Mouse (Mus musculus) embryonic facial prominence, embryonic 14.5 days (tissue): ENCODE data around the gene Atp6v0c. TPM values are rescaled to one million over a fixed set of nuclear protein-coding genes. Genes with fewer than 3 reads are reported as not detected.

Source experiments
- ATAC-seq: fragments of 200-750 bp; cut with Nextera tagmentation; 2 replicates; pipeline ENCODE4 v1.8.0; 2017; ENCODE audit warnings: low read depth, moderate number of reproducible peaks, moderate TSS enrichment
- DNase-seq: peaks from one replicate; pipeline ENCODE4 v3.0.0-alpha.2; 2015; ENCODE audit warnings: low spot score
- H3K27ac ChIP-seq: fragments of 300-500 bp; sonication (generic); replicated peaks from 2 replicates; pipeline ENCODE4 v1.5.1; 2014; ENCODE audit warnings: low read depth, mild to moderate bottlenecking, low read length, moderate library complexity
- H3K27me3 ChIP-seq: fragments of 300-500 bp; sonication (generic); replicated peaks from 2 replicates; pipeline ENCODE4 v1.6.1; 2014; ENCODE audit warnings: low read length; ENCODE audit not compliant: control insufficient read depth, insufficient read depth
- H3K36me3 ChIP-seq: fragments of 300-500 bp; sonication (generic); 2 replicates; pipeline ENCODE4 v1.6.1; 2014; ENCODE audit warnings: low read length, mixed read lengths; ENCODE audit not compliant: control insufficient read depth, insufficient read depth
- H3K4me1 ChIP-seq: fragments of 300-500 bp; sonication (generic); 2 replicates; pipeline ENCODE4 v1.6.1; 2014; ENCODE audit warnings: antibody characterized with exemption, low read length; ENCODE audit not compliant: control insufficient read depth, insufficient read depth
- H3K4me2 ChIP-seq: fragments of 300-500 bp; sonication (generic); 2 replicates; pipeline ENCODE4 v1.6.1; 2014; ENCODE audit warnings: low read depth, mild to moderate bottlenecking, low read length, moderate library complexity, mixed read lengths
- H3K4me3 ChIP-seq: fragments of 300-500 bp; sonication (generic); 2 replicates; pipeline ENCODE4 v1.5.1; 2014; ENCODE audit warnings: low read depth, mild to moderate bottlenecking, low read length
- H3K9ac ChIP-seq: fragments of 300-500 bp; sonication (generic); 2 replicates; pipeline ENCODE4 v1.6.1; 2014; ENCODE audit warnings: low read depth, mild to moderate bottlenecking, low read length, moderate library complexity, mixed read lengths
- H3K9me3 ChIP-seq: fragments of 300-500 bp; sonication (generic); 2 replicates; pipeline ENCODE4 v1.6.1; 2016; ENCODE audit warnings: low read length; ENCODE audit not compliant: control insufficient read depth
- WGBS: fragments of 180-500 bp; shearing (Covaris S2); extraction: QIAGEN DNeasy Blood & Tissue Kit; methylation state at CpG from one replicate; pipeline ENCODE4 v1.1.7; 2014; 5-methylcytosine and 5-hydroxymethylcytosine counted together
- polyA plus RNA-seq: library from polyadenylated mRNA; unstranded; fragments of >200 nt; fragmentation: Nextera tagmentation; extraction: Ambion mirVana; gene quantifications from 2 replicates; pipeline ENCODE4 v1.2.1, GENCODE M21; 2014

The Atp6v0c gene
- polyA plus RNA-seq, 1 experiment from 2014 or later: 574 TPM

DNA sequence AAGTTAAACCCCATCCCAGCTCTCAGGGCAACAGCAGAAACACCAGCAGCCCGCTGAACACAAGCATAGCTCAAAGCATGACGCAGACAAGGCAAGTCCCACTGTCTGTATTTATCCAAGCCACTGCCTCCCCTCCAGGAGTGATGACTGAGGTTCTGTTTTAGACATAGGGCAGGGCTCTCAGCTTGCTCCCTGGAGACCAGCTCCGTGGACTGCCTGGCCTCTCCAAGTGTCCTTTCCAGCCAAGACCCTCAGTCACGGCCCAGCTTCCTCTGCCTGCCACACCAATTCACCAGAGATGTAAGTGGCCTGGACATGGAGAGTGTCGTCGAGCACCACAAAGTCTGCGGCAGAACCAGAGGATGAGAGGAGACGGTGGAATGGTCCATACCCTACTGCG, 13.8 kb downstream of the Atp6v0c start:
- Histone ChIP-seq H3K9ac (no peak overlapping the region), H3K27me3 (no peaks in the 10 kb centered on the region), H3K4me2 (no peak overlapping the region), H3K9me3 (no peaks in the 10 kb centered on the region), H3K4me1 (peaks cover 6% of the 10 kb centered on the region; the same call in 1 of the 2 replicates), H3K36me3 (peaks cover 36% of the 10 kb centered on the region; the same call in 1 of the 2 replicates), H3K27ac (no peak overlapping the region), H3K4me3 (no peak overlapping the region)
- WGBS: 89% methylated on average over 9 of the region's 9 CpGs
- ATAC-seq (no peak), DNase-seq (no peak)

DNA sequence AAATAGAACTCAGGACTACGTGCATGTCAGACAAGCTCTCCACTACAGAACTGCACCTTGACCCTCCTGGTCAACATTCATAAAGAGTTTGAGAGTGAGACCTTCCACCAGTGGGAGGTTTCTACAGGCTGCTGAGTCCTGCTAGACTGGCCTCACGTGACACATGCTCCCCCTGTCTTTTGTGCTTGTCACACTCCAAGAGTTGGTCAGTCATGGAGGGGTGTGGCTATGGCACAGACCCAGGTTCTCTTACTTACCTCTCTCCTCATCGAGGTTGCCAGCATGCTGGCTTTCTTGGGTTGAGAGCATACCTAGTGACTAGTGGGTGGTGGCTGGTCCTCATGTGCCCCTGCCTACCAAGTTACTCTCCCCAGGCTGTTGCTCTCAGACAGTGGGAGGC, 15.0 kb downstream of the Atp6v0c start:
- DNase-seq: no peak
- peaks cover 6% of the 10 kb centered on the region; the same call in 1 of the 2 replicates for H3K4me1 ChIP-seq
- 78% methylated on average over 3 of the region's 3 CpGs for WGBS
- H3K9ac ChIP-seq: no peak overlapping the region
- H3K36me3 ChIP-seq: peaks cover 36% of the 10 kb centered on the region; the same call in 1 of the 2 replicates
- H3K4me2 ChIP-seq: no peak overlapping the region
- no peak overlapping the region for H3K4me3 ChIP-seq
- H3K9me3 ChIP-seq: no peaks in the 10 kb centered on the region
- no peak for ATAC-seq
- no peak overlapping the region for H3K27ac ChIP-seq
- H3K27me3 ChIP-seq: no peaks in the 10 kb centered on the region

GRCm38 (mm10) chr17:24151890-24152563, 17.5 kb downstream of the Atp6v0c start:
- H3K4me3 ChIP-seq: peak overlapping the region; percentile 44
- H3K36me3 ChIP-seq: peaks cover 26% of the 10 kb centered on the region; the same call in 1 of the 2 replicates
- ATAC-seq: peak; percentile 91
- peak overlapping the region; percentile 60 for H3K9ac ChIP-seq
- no peaks in the 10 kb centered on the region for H3K9me3 ChIP-seq
- H3K4me2 ChIP-seq: peak overlapping the region; percentile 80
- no peaks in the 10 kb centered on the region for H3K27me3 ChIP-seq
- peaks cover 6% of the 10 kb centered on the region; the same call in 1 of the 2 replicates for H3K4me1 ChIP-seq
- WGBS: under 1% methylated on average over 26 of the region's 26 CpGs
- DNase-seq: peak; percentile 90
- H3K27ac ChIP-seq: no peak overlapping the region

GRCm38 (mm10) chr17:24151382-24151781, 18.1 kb downstream of the Atp6v0c start:
- peak overlapping the region; percentile 44 for H3K4me3 ChIP-seq
- H3K9me3 ChIP-seq: no peaks in the 10 kb centered on the region
- no peak overlapping the region for H3K27ac ChIP-seq
- peak overlapping the region; percentile 60 for H3K9ac ChIP-seq
- peaks cover 20% of the 10 kb centered on the region; the same call in 1 of the 2 replicates for H3K36me3 ChIP-seq
- H3K27me3 ChIP-seq: no peaks in the 10 kb centered on the region
- 8% methylated on average over 7 of the region's 7 CpGs for WGBS
- no peak for DNase-seq
- no peak for ATAC-seq
- H3K4me1 ChIP-seq: peaks cover 6% of the 10 kb centered on the region; the same call in 1 of the 2 replicates
- H3K4me2 ChIP-seq: peak overlapping the region; percentile 80

DNA sequence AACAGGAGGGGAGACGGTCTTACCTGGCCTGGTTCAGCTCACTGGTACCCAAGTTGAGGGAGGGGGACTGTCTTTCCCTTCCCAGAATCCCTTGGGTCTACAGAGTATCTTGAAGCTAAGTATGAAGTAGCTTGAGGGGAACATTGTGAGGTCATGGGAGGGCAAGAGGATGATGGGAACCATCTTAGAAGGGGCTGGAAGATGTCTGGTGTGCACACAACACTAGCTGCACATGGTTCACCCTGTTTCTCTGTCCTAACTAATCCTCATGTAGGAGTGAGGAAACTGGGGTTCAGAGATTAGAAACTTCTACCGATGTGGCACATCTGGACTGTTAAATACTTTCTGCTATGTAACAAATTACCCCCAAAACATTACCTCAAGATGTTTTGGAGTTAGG, 18.7 kb downstream of the Atp6v0c start, which contains the start of gene Pdpk1:
Gene Pdpk1 (minus strand): TSS at position 101 of the 400 bp plus-strand sequence.
- H3K27me3 ChIP-seq: no peaks in the 10 kb centered on the region
- H3K9me3 ChIP-seq: no peaks in the 10 kb centered on the region
- DNase-seq (no peak), ATAC-seq (no peak)
- H3K27ac ChIP-seq: no peak within 1 kb of the TSS
- WGBS: 77% methylated on average over 2 of the region's 2 CpGs
- H3K4me3 ChIP-seq: peak within 1 kb of the TSS; percentile 44
- H3K9ac ChIP-seq: peak within 1 kb of the TSS; percentile 60
- H3K36me3 ChIP-seq: 0 out of 2 replicates have a peak, but pooled peaks cover 15% of the 10 kb centered on the region
- peak within 1 kb of the TSS; percentile 80 for H3K4me2 ChIP-seq
- peaks cover 6% of the 10 kb centered on the region; the same call in 1 of the 2 replicates for H3K4me1 ChIP-seq

- 84% methylated on average over 7 of the region's 7 CpGs for WGBS
- 0 out of 2 replicates have a peak, but pooled peaks cover 4% of the 10 kb centered on the region for H3K36me3 ChIP-seq
- no peak overlapping the region for H3K9ac ChIP-seq
Observed at GRCm38 (mm10) chr17:24149421-24149820, 20.1 kb downstream of the Atp6v0c start.

DNA sequence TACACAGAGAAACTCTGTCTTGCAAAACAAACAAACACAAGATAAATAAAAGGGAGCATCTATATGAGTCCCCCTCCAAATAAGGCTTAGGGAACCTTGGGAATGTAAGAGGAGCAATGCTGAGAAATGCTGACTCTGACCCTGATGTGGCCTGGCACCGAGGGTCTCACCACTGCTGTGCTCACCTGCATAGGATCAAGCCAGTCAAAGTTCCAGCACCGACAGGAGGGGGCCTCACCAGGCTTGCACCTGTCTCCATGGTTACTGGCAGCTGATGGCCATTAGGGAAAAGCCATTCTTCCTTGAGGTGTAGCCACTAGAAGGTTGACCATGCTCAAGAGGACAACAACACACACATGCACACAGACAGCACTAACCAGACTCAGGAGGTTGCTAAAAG, 26.6 kb downstream of the Atp6v0c start:
- H3K9me3 ChIP-seq: no peaks in the 10 kb centered on the region
- H3K27me3 ChIP-seq: no peaks in the 10 kb centered on the region
- H3K36me3 ChIP-seq: no peaks in the 10 kb centered on the region
- H3K4me3 ChIP-seq: no peak overlapping the region
- ATAC-seq: no peak
- DNase-seq: no peak
- no peak overlapping the region for H3K9ac ChIP-seq
- H3K27ac ChIP-seq: no peak overlapping the region
- WGBS: 29% methylated on average over 2 of the region's 2 CpGs
- no peak overlapping the region for H3K4me2 ChIP-seq
- H3K4me1 ChIP-seq: peaks cover 7% of the 10 kb centered on the region

More at GRCm38 (mm10) chr17:24149421-24149820, 20.1 kb downstream of the Atp6v0c start:
- H3K4me1 ChIP-seq: peaks cover 6% of the 10 kb centered on the region; the same call in 1 of the 2 replicates
- ATAC-seq: no peak
- H3K4me2 ChIP-seq: no peak overlapping the region
- H3K27me3 ChIP-seq: no peaks in the 10 kb centered on the region
- H3K9me3 ChIP-seq: no peaks in the 10 kb centered on the region
- H3K27ac ChIP-seq: no peak overlapping the region
- no peak for DNase-seq
- no peak overlapping the region for H3K4me3 ChIP-seq

GRCm38 (mm10) chr17:24141425-24141920, 28.0 kb downstream of the Atp6v0c start:
- ATAC-seq: peak; percentile 98
- Histone ChIP-seq H3K36me3 (no peaks in the 10 kb centered on the region), H3K27me3 (no peaks in the 10 kb centered on the region), H3K4me1 (peaks cover 7% of the 10 kb centered on the region), H3K9me3 (no peaks in the 10 kb centered on the region), H3K4me2 (peak overlapping the region; percentile 81), H3K9ac (peak overlapping the region; percentile 93), H3K27ac (peak overlapping the region; percentile 87), H3K4me3 (peak overlapping the region; percentile 97)
- peak; percentile 98 for DNase-seq
- WGBS: under 1% methylated on average over 23 of the region's 57 CpGs
